Comparison of ENCODE assay signal across 17 mouse cellular contexts in the genomic region with DNA sequence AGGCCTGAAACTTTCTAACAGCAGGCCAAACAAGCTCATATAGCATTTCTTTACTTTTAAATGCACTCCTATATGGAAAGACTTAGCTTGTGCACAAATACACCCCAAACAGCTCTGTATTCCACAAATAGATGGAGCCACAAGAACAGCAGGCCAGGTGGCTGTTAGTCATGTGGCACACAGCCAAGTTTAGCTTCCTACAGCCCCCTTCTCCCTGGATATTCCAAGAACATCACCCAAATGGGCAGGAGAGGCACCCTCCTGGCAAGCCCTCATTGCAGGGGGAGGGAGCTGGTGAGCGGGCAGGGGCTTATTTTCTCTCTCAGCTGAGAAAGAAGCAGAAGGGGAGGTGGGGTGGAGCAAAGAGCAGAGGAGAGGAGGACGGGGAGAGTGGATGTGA. TPM values are rescaled to one million over a fixed set of nuclear protein-coding genes. Genes with fewer than 3 reads are reported as not detected.
A peak's percentile ranks its signal among the peaks of the same experiment; 100 is the strongest.
DNase-seq lines count a peak whose midpoint lies in the region; ATAC-seq and TF ChIP-seq lines count a peak whose summit lies in the region.
"Had no signal": no experiment of that assay in that cellular context is flagged by ENCODE, and none has a peak within 500 bp of the region (broad histone marks: within the 10 kb centered on the region; RNA-seq: fewer than 3 reads in every experiment).

No protein-coding gene starts in this region.

- 81% methylated on average over 2 of the region's 2 CpGs for WGBS in hindbrain, embryonic 10.5 days
- WGBS in forebrain, embryonic 12.5 days = 66% methylated on average over 2 of the region's 2 CpGs

- H3K4me2 ChIP-seq in forebrain, embryonic 12.5 days = no peak overlapping the region
- H3K4me2 ChIP-seq: embryonic facial prominence, embryonic 15.5 days; intestine, embryonic 15.5 days; kidney, embryonic 15.5 days; limb, embryonic 15.5 days had no signal

- no peaks in the 10 kb centered on the region for H3K36me3 ChIP-seq in hindbrain, embryonic 10.5 days
- H3K36me3 ChIP-seq in forebrain, embryonic 12.5 days (replicated peaks) = no peaks in the 10 kb centered on the region
- H3K36me3 ChIP-seq: embryonic facial prominence, embryonic 15.5 days; intestine, embryonic 15.5 days; kidney, embryonic 15.5 days; limb, embryonic 15.5 days; midbrain, embryonic 10.5 days had no signal

- no peak overlapping the region for H3K9ac ChIP-seq in forebrain, embryonic 12.5 days
- H3K9ac ChIP-seq: embryonic facial prominence, embryonic 15.5 days; intestine, embryonic 15.5 days; kidney, embryonic 15.5 days; limb, embryonic 15.5 days; liver, postnatal 0 days had no signal

- intact Hi-C loops in left cerebral cortex, adult 2 months (cut with DNase I) = no loop called here

- no peak for TF ChIP-seq CTCF in layer of hippocampus, adult 2 months (conservative IDR thresholded peaks at IDR 0.05)
- TF ChIP-seq CTCF in left cerebral cortex, adult 2 months (IDR thresholded peaks at IDR 0.05) = no peak

- no peak overlapping the region for H3K4me3 ChIP-seq in layer of hippocampus, adult 2 months
- H3K4me3 ChIP-seq in left cerebral cortex, adult 2 months = no peak overlapping the region
- no peak overlapping the region for H3K4me3 ChIP-seq in hindbrain, embryonic 10.5 days
- no peak overlapping the region for H3K4me3 ChIP-seq in forebrain, embryonic 12.5 days (replicated peaks)
- H3K4me3 ChIP-seq: embryonic facial prominence, embryonic 15.5 days; intestine, embryonic 15.5 days; kidney, embryonic 15.5 days; limb, embryonic 15.5 days; midbrain, embryonic 10.5 days had no signal

- no peaks in the 10 kb centered on the region for H3K27me3 ChIP-seq in hindbrain, embryonic 10.5 days (ENCODE audit: insufficient read depth, poor library complexity, severe bottlenecking)
- H3K27me3 ChIP-seq in forebrain, embryonic 12.5 days = no peaks in the 10 kb centered on the region
- H3K27me3 ChIP-seq: embryonic facial prominence, embryonic 15.5 days; intestine, embryonic 15.5 days; kidney, embryonic 15.5 days; limb, embryonic 15.5 days had no signal

- no peak for ATAC-seq in forebrain, embryonic 12.5 days (ENCODE audit: low FRiP score)
- ATAC-seq: intestine, embryonic 15.5 days; liver, postnatal 0 days had no signal

- peaks cover 4% of the 10 kb centered on the region; the same call in 1 of the 2 replicates for H3K4me1 ChIP-seq in hindbrain, embryonic 10.5 days (replicated peaks)
- H3K4me1 ChIP-seq in forebrain, embryonic 12.5 days = no peaks in the 10 kb centered on the region
- H3K4me1 ChIP-seq: intestine, embryonic 15.5 days had no signal

- H3K9me3 ChIP-seq in hindbrain, embryonic 10.5 days = peaks cover 6% of the 10 kb centered on the region; the same call in 1 of the 2 replicates
- 0 out of 2 replicates have a peak, but pooled peaks cover 4% of the 10 kb centered on the region for H3K9me3 ChIP-seq in forebrain, embryonic 12.5 days
- H3K9me3 ChIP-seq: embryonic facial prominence, embryonic 15.5 days; intestine, embryonic 15.5 days; kidney, embryonic 15.5 days; limb, embryonic 15.5 days had no signal

- DNase-seq in layer of hippocampus, adult 2 months (ENCODE audit: low spot score in 2 of 2) = peak; percentile 16 to 32
- DNase-seq in layer of hippocampus, postnatal 25 days (ENCODE audit: extremely low spot score in 1 of 2, low spot score in 1 of 2) = no peak
- peak; percentile 62 for DNase-seq in NIH3T3 (ENCODE audit: low read depth)
- peak; percentile 24 to 59 for DNase-seq in left cerebral cortex, adult 2 months (ENCODE audit: extremely low spot score in 1 of 2, low spot score in 2 of 2)
- DNase-seq in right cerebral cortex, postnatal 10 days (ENCODE audit: low spot score in 2 of 2) = peak; percentile 45 to 47
- DNase-seq in hindbrain, embryonic 10.5 days (ENCODE audit: low spot score) = no peak
- no peak for DNase-seq in gastrocnemius, postnatal 10 days
- DNase-seq: embryo, embryonic 11 days; liver, postnatal 0 days; lung, postnatal 36 days; thymus, postnatal 14 days had no signal

- no peak overlapping the region for H3K27ac ChIP-seq in layer of hippocampus, adult 2 months
- no peak overlapping the region for H3K27ac ChIP-seq in left cerebral cortex, adult 2 months
- H3K27ac ChIP-seq in hindbrain, embryonic 10.5 days = no peak overlapping the region
- H3K27ac ChIP-seq in forebrain, embryonic 12.5 days = no peak overlapping the region
- H3K27ac ChIP-seq: embryonic facial prominence, embryonic 15.5 days; intestine, embryonic 15.5 days; kidney, embryonic 15.5 days; limb, embryonic 15.5 days; midbrain, embryonic 10.5 days had no signal

RNA-seq across cellular contexts. Expression of a gene that starts 48.0 kb away (rescaled TPM):
- total RNA-seq in layer of hippocampus, adult 2 months (2021) = 10 to 100 TPM; 31.3 to 33.3 TPM
- total RNA-seq in layer of hippocampus, postnatal 25 days (2021) = 10 to 100 TPM; 26.0 to 30.3 TPM
- total RNA-seq in left cerebral cortex, adult 2 months (2021) = 10 to 100 TPM; 29.8 to 31.6 TPM
- polyA plus RNA-seq in hindbrain, embryonic 10.5 days (2016; fragmentation: Nextera tagmentation; extraction: Ambion mirVana) = 15.6 and 19.6 TPM in 2 replicates
- 21.9 and 22.3 TPM in 2 replicates for polyA plus RNA-seq in forebrain, embryonic 12.5 days (2016; fragmentation: Nextera tagmentation; extraction: Ambion mirVana)
- total RNA-seq in gastrocnemius, postnatal 10 days (2021) = 10 to 100 TPM; 13.3 to 16.1 TPM

RNA-seq across cellular contexts. Expression of a gene that starts 48.2 kb away (rescaled TPM):
- total RNA-seq in layer of hippocampus, adult 2 months (2021) = 1 to 10 TPM; 9.0 to 9.2 TPM
- total RNA-seq in layer of hippocampus, postnatal 25 days (2021) = 1 to 10 TPM; 8.1 to 8.9 TPM
- 1 to 10 TPM; 7.9 to 8.4 TPM for total RNA-seq in left cerebral cortex, adult 2 months (2021)
- polyA plus RNA-seq in hindbrain, embryonic 10.5 days (2016; fragmentation: Nextera tagmentation; extraction: Ambion mirVana) = 4.2 and 5.3 TPM in 2 replicates
- polyA plus RNA-seq in forebrain, embryonic 12.5 days (2016; fragmentation: Nextera tagmentation; extraction: Ambion mirVana) = 3.3 and 4.4 TPM in 2 replicates
- total RNA-seq in gastrocnemius, postnatal 10 days (2021) = 1 to 10 TPM; 3.5 to 3.7 TPM

Comparison
In these comparisons a context has a peak if more than half of its experiments do, and no peak if none do; other contexts are left out.
1. DNase-seq: peak in layer of hippocampus, adult 2 months (2 of 2), NIH3T3 (single experiment), left cerebral cortex, adult 2 months (2 of 2) and right cerebral cortex, postnatal 10 days (2 of 2); none in layer of hippocampus, postnatal 25 days (0 of 2), hindbrain, embryonic 10.5 days (single experiment) and gastrocnemius, postnatal 10 days (single experiment).